Mouse (Mus musculus) heart, embryonic 11.5 days (tissue): ENCODE data around the gene Grap. TPM values are rescaled to one million over a fixed set of nuclear protein-coding genes. Genes with fewer than 3 reads are reported as not detected.

Experiments used
- ATAC-seq: fragments of 200-750 bp; cut with Nextera tagmentation; replicated peaks from 2 replicates; pipeline ENCODE4 v1.8.0; 2017; ENCODE audit warnings: moderate library complexity; ENCODE audit not compliant: insufficient number of reproducible peaks, low FRiP score, low TSS enrichment
- H3K27ac ChIP-seq: fragments of 300-500 bp; sonication (generic); 2 replicates; pipeline ENCODE4 v1.5.1; 2014; ENCODE audit warnings: mild to moderate bottlenecking, low read depth, low read length
- H3K27me3 ChIP-seq: fragments of 300-500 bp; sonication (generic); 2 replicates; pipeline ENCODE4 v1.6.1; 2014; ENCODE audit warnings: mild to moderate bottlenecking, low read length, mixed read lengths; ENCODE audit not compliant: control insufficient read depth, insufficient read depth
- H3K36me3 ChIP-seq: fragments of 300-500 bp; sonication (generic); 2 replicates; pipeline ENCODE4 v1.6.1; 2014; ENCODE audit warnings: mild to moderate bottlenecking, low read length, moderate library complexity, mixed read lengths; ENCODE audit not compliant: control insufficient read depth, insufficient read depth
- H3K4me1 ChIP-seq: fragments of 300-500 bp; sonication (generic); 2 replicates; pipeline ENCODE4 v1.6.1; 2014; ENCODE audit warnings: low read length; ENCODE audit not compliant: control insufficient read depth, insufficient read depth
- H3K4me2 ChIP-seq: fragments of 300-500 bp; sonication (generic); 2 replicates; pipeline ENCODE4 v1.6.1; 2014; ENCODE audit warnings: mild to moderate bottlenecking, moderate library complexity
- H3K4me3 ChIP-seq: fragments of 300-500 bp; sonication (generic); 2 replicates; pipeline ENCODE4 v1.5.1; 2014; ENCODE audit warnings: low read depth, low read length
- H3K9ac ChIP-seq: fragments of 300-500 bp; sonication (generic); 2 replicates; pipeline ENCODE4 v1.6.1; 2014; ENCODE audit warnings: mild to moderate bottlenecking, low read depth, low read length, moderate library complexity
- H3K9me3 ChIP-seq: fragments of 300-500 bp; sonication (generic); replicated peaks from 2 replicates; pipeline ENCODE4 v1.6.1; 2016; ENCODE audit warnings: low read length; ENCODE audit not compliant: control insufficient read depth
- WGBS: fragments of 180-500 bp; shearing (Covaris S2); extraction: QIAGEN DNeasy Blood & Tissue Kit; methylation state at CpG from one replicate; pipeline ENCODE4 v1.1.7; 2014; ENCODE audit not compliant: insufficient replicate concordance; 5-methylcytosine and 5-hydroxymethylcytosine counted together
- polyA plus RNA-seq: library from polyadenylated mRNA; unstranded; fragments of >200 nt; fragmentation: Nextera tagmentation; extraction: Ambion mirVana; gene quantifications from 2 replicates; pipeline ENCODE4 v1.2.1, GENCODE M21; 2014

The Grap gene
- polyA plus RNA-seq, 1 experiment from 2014 or later, result 7.3 TPM

GRCm38 (mm10) chr11:61617293-61617975 is 35.6 kb upstream of the Grap start:
- Histone ChIP-seq H3K4me2 (no peak overlapping the region), H3K27me3 (no peaks in the 10 kb centered on the region), H3K9ac (no peak overlapping the region), H3K4me3 (no peak overlapping the region), H3K36me3 (no peaks in the 10 kb centered on the region), H3K27ac (no peak overlapping the region), H3K4me1 (peaks cover 20% of the 10 kb centered on the region), H3K9me3 (no peaks in the 10 kb centered on the region)
- no peak for ATAC-seq
- 57% methylated on average over 7 of the region's 7 CpGs for WGBS

GRCm38 (mm10) chr11:61618131-61618530 is 34.9 kb upstream of the Grap start:
- WGBS, result 83% methylated on average over 8 of the region's 8 CpGs
- no peaks in the 10 kb centered on the region for H3K27me3 ChIP-seq

GRCm38 (mm10) chr11:61618571-61618970 is 34.5 kb upstream of the Grap start:
- Histone ChIP-seq H3K27me3 (no peaks in the 10 kb centered on the region), H3K4me2 (no peak overlapping the region), H3K27ac (no peak overlapping the region), H3K4me1 (peaks cover 20% of the 10 kb centered on the region), H3K4me3 (no peak overlapping the region), H3K9me3 (no peaks in the 10 kb centered on the region), H3K9ac (no peak overlapping the region), H3K36me3 (no peaks in the 10 kb centered on the region)
- no peak for ATAC-seq
- WGBS, result 89% methylated on average over 8 of the region's 8 CpGs

More at GRCm38 (mm10) chr11:61618131-61618530, 34.9 kb upstream of the Grap start:
- Histone ChIP-seq H3K9ac (no peak overlapping the region), H3K36me3 (no peaks in the 10 kb centered on the region), H3K9me3 (no peaks in the 10 kb centered on the region), H3K27ac (no peak overlapping the region), H3K4me3 (no peak overlapping the region), H3K4me1 (peaks cover 20% of the 10 kb centered on the region), H3K4me2 (no peak overlapping the region)
- ATAC-seq, result no peak

GRCm38 (mm10) chr11:61619356-61619755 is 33.7 kb upstream of the Grap start:
- Histone ChIP-seq H3K27me3 (no peaks in the 10 kb centered on the region), H3K9ac (peak overlapping the region; percentile 70; the same call in 1 of the 2 replicates), H3K27ac (no peak overlapping the region), H3K36me3 (no peaks in the 10 kb centered on the region), H3K4me1 (peaks cover 20% of the 10 kb centered on the region), H3K9me3 (no peaks in the 10 kb centered on the region), H3K4me3 (peak overlapping the region; percentile 46), H3K4me2 (peak overlapping the region; percentile 80)
- no peak for ATAC-seq
- 16% methylated on average over 6 of the region's 6 CpGs for WGBS

GRCm38 (mm10) chr11:61619791-61620241 is 33.2 kb upstream of the Grap start:
- Histone ChIP-seq H3K4me2 (peak overlapping the region; percentile 80), H3K27ac (0 out of 2 replicates have a peak overlapping the region, but pooled peaks have one; percentile 15), H3K9ac (peak overlapping the region; percentile 70; the same call in 1 of the 2 replicates), H3K4me3 (peak overlapping the region; percentile 46), H3K9me3 (no peaks in the 10 kb centered on the region), H3K4me1 (peaks cover 20% of the 10 kb centered on the region), H3K27me3 (no peaks in the 10 kb centered on the region), H3K36me3 (no peaks in the 10 kb centered on the region)
- 0 out of 2 replicates have a peak, but pooled peaks have one; percentile 8 for ATAC-seq
- WGBS, result under 1% methylated on average over 17 of the region's 17 CpGs

GRCm38 (mm10) chr11:61620254-61620670 is 32.8 kb upstream of the Grap start:
- WGBS, result 1% methylated on average over 17 of the region's 17 CpGs
- Histone ChIP-seq H3K36me3 (no peaks in the 10 kb centered on the region), H3K9ac (peak overlapping the region; percentile 70; the same call in 1 of the 2 replicates), H3K27me3 (no peaks in the 10 kb centered on the region), H3K4me1 (peaks cover 19% of the 10 kb centered on the region), H3K4me3 (peak overlapping the region; percentile 46), H3K27ac (0 out of 2 replicates have a peak overlapping the region, but pooled peaks have one; percentile 15), H3K4me2 (peak overlapping the region; percentile 80), H3K9me3 (no peaks in the 10 kb centered on the region)
- ATAC-seq, result 0 out of 2 replicates have a peak, but pooled peaks have one; percentile 17

- peak overlapping the region; percentile 80 for H3K4me2 ChIP-seq
- peaks cover 14% of the 10 kb centered on the region for H3K4me1 ChIP-seq
- H3K27me3 ChIP-seq, result no peaks in the 10 kb centered on the region
- H3K4me3 ChIP-seq, result peak overlapping the region; percentile 46
- no peak overlapping the region for H3K9ac ChIP-seq
- no peaks in the 10 kb centered on the region for H3K36me3 ChIP-seq
- 55% methylated on average over 8 of the region's 8 CpGs for WGBS
- ATAC-seq, result no peak
- no peaks in the 10 kb centered on the region for H3K9me3 ChIP-seq
- H3K27ac ChIP-seq, result no peak overlapping the region
These were observed 32.3 kb upstream of the Grap start for GRCm38 (mm10) chr11:61620762-61621161.

GRCm38 (mm10) chr11:61625136-61625535 is 27.9 kb upstream of the Grap start:
- Histone ChIP-seq H3K27ac (no peak overlapping the region), H3K4me2 (no peak overlapping the region), H3K9me3 (no peaks in the 10 kb centered on the region), H3K27me3 (no peaks in the 10 kb centered on the region), H3K4me1 (peaks cover 3% of the 10 kb centered on the region; the same call in 1 of the 2 replicates), H3K4me3 (no peak overlapping the region), H3K9ac (no peak overlapping the region), H3K36me3 (no peaks in the 10 kb centered on the region)
- 81% methylated on average over 7 of the region's 7 CpGs for WGBS
- no peak for ATAC-seq
